Mouse (Mus musculus) v-Abl transformed pro-B cells (cell line): ENCODE measurements around the gene Park7.

Experiments
- in situ Hi-C, 2 experiments: fragments of 400-800 bp; cut with MboI; formaldehyde crosslinking; loops; one replicate each; pipeline ENCODE4 v1.15.1; 2025; ENCODE audit not compliant: unreplicated experiment in 2 of 2

Park7 gene

DNA sequence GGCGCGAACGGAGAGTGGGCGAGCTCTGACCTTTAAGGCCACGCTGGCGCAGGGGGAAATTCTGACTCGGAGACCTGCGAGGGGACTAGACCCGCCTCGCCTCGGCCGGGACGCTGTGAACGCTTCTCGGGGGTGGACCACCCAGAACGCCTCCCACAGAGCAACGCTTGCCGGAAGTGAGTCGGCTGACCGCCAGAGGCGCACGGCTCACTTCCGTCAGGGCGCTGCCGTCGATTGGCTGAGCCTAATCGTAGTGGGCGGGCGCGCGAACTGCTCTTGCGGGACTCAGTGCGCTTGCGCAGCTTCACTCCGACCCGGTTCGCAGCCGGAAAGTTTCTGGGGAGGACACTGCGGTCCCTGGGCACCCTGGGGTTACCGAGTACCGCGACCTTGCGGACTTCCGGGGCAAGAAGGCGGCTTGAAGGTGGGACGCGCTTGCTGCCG, at the start of gene Park7, which contains the start of gene Tnfrsf9:
TSS of gene Park7 (minus strand) at position 148 of the 444 bp plus-strand sequence.
TSS of gene Tnfrsf9 (plus strand) at position 273 of the 444 bp plus-strand sequence.
- in situ Hi-C loops: loop anchor here in 1 of 2 experiments (10.0 to 25.0 kb wide), 3 partner anchors 427 to 830 kb away; no protein-coding TSS in a partner anchor

DNA sequence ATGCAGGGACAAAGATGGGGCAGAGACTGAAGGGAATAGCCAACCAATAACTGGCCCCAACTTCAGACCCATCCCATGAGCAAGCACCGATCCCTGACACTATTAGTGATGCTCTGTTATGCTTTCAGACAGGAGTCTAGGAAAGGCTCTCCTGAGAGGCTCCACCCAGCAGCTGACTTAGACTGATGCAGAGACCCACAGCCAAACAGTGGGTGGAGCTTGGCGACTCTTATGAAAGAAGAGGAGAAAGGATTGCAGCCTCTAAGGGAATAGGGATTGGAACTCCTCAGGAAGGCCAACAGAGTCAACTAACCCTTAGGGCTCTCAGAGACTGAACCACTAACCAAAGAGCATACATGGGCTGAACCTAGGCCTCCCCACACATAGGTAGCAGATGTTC, 49.5 kb upstream of the Park7 start:
- in situ Hi-C loops: loop anchor here (5.0 to 10.0 kb wide), 3 partner anchors 36 to 181 kb away; no protein-coding TSS in a partner anchor

DNA sequence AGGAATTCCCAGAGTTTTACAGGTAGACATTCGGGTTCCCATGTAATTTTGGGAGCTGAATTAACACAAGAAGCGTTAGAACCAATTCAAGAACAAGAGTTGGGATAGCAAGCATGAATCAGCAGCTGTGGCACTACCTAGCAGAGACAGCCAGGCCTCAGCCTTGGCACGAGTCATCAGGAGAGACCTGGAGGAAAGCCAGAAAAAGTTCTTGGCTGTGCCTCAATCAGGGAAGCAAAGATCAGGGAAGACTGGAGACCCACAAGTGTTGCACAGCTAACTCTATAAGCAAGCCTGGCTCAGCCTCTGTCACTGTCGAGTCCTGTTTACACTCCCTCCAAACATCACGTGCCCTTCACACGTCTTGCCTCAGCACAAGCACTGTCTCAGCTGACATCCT, 48.0 kb upstream of the Park7 start:
- in situ Hi-C loops: loop anchor here (5.0 to 10.0 kb wide), 3 partner anchors 35 to 183 kb away; no protein-coding TSS in a partner anchor

DNA sequence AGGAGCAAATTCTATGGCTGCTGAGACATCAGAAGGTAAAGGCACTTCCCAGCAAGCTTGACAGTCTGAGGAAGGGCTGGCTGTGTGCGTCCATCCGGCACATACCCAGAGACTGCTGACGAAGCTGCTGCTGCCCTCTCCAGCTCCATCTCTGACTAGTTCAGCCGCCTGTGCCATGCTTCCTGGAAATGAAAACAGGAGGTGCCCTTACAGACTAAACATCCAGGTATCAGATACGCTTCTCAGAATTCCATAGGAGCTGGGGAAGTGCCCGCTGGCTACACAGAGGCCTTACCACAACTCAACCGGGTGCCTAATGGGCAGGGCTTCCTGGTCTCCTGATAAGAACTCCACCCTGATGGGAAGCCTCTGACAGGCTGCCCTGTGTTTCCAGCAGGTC, 44.3 kb upstream of the Park7 start:
- in situ Hi-C loops: no loop called here

DNA sequence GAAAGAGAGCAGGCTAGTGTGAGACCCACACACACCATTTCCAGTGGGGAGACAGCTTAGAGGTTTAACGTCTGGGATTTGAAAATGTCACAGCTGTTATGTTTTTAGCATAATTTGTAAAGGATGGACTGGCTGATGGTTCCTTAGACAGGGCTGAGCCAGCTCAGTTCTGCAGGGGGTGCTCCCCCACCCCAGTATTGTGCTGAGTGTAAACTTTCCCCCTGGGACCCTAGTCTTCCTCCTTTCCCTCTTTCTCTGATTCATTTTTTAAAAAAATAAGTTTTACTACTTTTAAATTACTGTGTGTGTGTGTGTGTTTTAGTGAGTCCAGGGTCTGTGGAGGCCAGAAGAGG, 42.8 kb upstream of the Park7 start:
- in situ Hi-C loops: no loop called here

DNA sequence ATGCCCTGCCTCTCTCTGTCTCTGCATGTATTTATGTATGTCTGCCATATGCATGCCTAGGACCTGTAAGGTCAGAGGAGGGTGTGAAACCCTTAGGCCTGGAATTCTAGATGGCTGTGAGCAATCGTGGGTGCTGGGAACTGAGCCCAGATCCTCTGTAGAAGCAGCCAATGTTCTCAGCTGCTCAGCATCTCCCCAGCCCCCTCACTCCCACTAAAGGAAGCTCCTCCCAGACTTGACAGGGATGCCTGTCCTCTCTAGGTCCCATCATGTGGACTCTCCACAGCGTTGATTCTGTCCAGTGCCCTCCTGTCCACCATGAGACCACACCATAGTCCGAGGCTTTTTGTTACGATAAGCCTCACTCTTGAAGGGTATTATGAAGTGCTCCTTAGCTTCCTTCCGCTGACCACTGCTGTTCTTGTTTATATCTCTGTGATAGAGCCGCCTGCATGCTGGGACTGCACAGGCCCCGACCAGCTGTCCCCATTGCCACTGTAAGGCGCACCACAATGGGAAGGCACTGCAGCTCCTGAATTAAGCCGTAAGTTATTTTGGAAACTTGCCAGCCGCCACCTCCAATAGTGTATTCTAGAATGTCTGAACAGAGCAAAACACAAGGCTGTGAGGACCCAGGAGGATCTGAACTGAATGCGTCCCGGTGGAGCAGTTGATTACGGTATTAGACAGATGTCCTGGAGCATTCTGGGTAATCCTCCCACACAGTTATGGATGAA, 42.3 kb upstream of the Park7 start:
- in situ Hi-C loops: no loop called here

DNA sequence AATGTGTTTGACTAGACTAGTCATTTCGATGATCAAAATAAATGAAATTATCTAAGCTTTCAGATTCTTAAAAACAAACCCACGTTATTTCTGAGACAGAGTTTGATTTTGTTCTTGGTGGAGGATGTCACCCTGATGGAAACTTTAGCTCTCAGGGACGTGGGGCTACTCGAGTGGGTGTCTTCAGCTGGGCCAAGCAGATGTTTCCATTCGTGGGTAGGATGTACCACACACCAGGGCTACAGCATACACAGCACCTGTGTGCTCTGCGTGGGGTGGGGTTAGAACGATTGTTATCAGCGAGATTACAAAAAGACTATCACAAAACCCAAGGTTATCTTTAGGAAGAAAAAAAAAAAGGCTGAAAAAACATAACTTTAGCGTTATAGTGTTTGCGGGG, 36.7 kb upstream of the Park7 start:
- in situ Hi-C loops: no loop called here

DNA sequence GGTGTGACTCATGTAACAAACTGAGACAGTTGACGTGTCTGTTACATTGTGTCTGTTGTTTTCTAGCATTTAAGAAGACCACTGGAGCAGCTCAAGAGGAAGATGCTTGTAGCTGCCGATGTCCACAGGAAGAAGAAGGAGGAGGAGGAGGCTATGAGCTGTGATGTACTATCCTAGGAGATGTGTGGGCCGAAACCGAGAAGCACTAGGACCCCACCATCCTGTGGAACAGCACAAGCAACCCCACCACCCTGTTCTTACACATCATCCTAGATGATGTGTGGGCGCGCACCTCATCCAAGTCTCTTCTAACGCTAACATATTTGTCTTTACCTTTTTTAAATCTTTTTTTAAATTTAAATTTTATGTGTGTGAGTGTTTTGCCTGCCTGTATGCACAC, 30.5 kb upstream of the Park7 start:
- in situ Hi-C loops: no loop called here

DNA sequence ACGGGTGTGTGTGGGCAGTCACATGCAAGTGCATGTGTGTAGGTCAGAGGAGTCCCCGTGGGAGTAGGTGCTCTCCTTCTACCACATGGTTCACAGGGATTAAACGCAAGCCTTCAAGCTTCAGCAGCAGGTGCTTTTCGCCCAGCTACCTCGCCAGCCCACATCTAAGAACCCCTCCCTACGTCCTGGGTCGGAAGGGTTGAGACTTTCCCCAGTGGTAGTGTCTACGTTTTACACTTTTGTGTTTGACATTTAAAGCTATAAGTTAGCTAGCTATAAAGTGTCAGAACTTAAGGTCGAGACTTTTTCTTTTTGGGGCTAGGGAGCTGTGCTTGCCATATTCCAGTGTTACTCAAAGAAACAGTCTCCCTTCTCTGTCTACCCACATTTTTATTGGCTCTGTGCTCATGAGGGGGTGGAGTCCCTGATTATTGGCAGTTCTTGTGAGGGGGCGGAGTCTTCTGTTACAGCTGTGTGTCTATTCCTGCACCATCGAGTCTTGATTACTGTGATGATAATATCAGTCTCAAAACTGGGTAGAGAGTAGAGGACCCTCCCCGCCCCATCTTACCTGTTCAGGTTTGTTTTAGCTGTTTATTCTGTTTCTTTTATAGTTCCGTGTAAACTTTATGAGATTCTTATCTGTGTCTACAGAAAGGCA, 25.9 kb upstream of the Park7 start:
- in situ Hi-C loops: no loop called here

DNA sequence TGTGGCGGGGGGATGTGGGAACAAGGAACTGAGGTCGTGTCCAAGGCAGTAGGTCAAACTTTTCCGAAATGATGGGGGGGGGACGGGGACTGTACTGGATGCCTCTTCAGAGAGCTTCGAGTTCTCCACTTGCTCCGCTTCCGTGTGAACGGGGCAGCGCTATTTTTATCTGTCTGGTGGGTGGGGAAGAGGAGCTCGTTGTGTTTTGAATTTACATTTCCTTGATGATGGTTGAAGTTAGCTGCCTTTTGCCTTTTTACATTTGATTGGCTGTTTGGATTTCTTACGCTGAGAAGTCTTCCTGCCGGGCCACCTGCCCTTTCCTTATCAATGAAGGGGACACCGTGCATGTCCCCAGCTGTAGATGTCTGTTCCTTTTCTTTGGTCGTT, 23.8 kb upstream of the Park7 start:
- in situ Hi-C loops: no loop called here

DNA sequence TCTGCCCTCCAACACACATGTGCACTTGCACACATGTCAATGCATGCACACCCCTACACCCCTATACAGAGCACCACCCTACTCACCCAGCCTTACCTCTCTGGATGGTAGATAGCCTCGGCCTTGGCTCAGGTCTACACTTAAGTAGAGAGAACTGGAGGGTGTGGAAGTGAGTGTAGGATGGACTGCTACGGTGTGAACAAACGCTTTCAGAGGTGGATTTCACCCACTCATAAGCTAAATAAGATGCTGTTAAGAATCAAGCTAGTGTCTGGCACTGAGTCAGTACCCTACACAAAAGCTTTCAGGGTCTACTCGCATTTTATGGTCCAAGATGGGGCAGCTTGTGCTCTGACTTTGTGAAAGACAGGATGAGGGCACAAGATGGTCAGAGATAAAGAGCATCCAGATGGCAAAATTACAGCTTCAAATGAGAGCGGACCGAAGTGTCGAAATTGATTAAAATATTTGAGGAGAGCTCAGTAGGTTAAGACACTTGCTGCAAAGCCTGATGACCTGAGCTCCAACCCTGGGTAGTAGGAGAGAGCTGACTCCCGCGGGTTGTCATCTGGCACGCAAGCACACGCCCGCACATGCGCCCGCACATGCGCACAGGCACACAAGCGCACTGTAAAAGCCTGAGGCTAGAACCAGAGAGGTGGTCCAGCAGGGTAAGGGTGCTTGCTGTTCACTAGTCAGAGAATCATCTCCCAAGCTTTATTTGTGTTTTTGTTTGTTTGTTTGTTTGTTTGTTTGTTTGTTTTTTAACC, 23.2 kb upstream of the Park7 start:
- in situ Hi-C loops: no loop called here

DNA sequence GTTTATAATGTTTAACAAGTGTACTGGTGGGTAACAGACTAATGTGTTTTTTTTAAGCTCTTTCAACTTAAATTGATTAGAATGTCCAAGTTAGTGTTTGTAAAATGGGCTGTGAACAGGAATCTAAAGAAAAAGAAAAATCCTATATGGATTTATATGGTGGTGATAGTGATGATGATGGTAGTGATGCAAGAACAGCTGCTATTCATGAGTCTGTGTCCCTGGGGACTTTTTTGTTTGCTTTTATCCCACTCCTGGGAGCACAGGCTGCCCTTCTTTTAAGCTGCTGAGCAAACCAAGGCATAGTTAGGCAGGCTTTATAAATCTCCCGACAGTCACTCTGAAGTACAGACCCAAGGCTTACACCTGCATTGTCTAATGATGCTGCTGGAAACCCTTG, 19.3 kb upstream of the Park7 start:
- in situ Hi-C loops: no loop called here

DNA sequence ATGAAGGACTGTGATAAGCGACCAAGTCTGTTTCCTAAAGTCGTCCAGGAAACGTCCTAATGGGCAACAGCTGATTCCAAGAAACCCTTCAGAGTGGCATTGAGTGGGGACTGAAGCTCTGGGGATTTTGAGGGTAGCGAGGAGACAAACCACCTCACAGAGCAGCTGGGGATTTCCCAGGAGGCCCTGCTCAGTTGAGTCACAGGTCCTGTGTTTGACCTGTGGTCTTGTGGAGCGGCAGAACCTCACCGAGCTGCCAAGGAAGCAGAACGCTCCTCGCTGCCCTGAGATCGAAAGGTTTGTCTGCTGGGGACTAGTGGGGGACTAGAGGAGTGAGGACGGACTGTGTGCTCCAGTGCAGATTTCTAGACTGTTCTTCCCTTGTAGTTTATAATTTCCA, 13.6 kb upstream of the Park7 start:
- in situ Hi-C loops: loop anchor here in 1 of 2 experiments (5.0 kb wide), 1 partner anchor 35 kb away; no protein-coding TSS in a partner anchor

DNA sequence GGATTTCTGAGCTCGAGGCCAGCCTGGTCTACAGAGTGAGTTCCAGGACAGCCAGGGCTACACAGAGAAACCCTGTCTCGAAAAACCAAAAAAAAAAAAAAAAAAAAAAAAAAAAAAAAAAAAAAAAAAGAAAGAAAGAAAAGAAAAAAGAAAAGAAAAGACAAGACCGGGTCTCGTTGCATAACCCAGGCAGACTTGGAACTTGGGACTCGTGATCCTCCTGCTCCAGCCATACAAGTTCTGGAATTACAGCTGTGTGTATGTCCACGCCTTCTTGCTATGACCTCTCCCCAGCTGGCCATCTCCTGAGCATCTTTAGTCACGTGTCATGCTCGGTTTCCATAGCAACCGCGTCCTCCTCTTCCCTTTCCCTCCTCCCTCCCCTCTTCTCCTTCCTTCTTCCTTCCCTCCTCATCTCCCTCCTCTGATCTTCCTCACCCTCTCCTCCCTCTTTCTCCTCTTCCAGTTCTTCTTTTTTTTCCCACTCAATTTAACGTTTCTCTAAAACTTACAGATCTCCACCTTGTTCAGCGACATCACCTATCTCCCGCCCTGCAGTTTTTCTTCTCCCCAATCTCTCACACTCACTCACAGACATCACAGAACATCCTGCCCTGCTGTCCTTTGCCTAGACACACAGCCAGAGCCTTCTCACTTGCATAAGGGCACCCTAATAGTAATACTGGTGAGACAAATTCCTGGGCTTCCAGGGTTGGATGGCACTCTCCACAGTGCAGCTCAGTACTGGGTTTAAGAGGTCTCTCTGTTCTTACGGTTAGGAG, 12.9 kb upstream of the Park7 start:
- in situ Hi-C loops: loop anchor here in 1 of 2 experiments (5.0 kb wide), 1 partner anchor 35 kb away; no protein-coding TSS in a partner anchor

DNA sequence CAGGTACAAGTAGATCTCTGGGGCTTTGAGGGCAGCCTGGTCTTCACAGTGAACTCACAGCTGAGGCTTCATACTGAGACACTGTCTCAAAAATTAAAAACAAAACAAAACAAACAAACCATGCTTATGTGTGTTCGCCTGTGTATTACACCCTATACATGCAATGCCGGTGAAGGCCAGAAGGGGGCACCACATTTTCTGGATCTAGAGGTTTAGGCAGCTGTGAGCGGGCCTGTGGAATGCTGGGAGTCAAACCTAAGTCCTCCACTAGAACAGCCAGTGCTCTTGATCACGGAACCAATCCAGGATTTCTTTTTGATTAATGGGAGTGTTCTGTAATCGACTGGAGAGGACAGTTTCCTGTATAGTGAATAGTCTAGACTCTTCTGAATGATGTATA, 11.7 kb upstream of the Park7 start:
- in situ Hi-C loops: loop anchor here in 1 of 2 experiments (5.0 kb wide), 1 partner anchor 36 kb away; no protein-coding TSS in a partner anchor

DNA sequence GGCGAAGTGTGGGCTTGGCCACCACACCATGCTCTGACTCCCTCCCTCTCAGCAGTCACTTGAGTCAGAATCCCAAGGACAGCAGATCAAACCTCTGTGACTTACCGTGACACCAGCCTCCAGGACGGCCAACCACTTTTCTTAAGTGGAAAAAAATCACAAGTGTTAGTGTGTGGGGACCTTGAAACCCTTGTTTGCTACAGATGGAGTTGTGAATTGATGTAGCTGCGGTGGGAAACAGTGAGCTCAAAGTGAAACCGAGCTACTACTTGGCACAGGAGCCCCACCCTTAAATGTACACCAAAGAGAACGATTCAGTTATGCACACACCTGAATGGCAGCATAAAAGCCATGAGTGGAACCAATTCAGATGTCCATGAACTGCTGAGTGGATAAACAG, 10.7 kb upstream of the Park7 start:
- in situ Hi-C loops: loop anchor here (5.0 to 25.0 kb wide), 3 partner anchors 37 to 663 kb away; no protein-coding TSS in a partner anchor

DNA sequence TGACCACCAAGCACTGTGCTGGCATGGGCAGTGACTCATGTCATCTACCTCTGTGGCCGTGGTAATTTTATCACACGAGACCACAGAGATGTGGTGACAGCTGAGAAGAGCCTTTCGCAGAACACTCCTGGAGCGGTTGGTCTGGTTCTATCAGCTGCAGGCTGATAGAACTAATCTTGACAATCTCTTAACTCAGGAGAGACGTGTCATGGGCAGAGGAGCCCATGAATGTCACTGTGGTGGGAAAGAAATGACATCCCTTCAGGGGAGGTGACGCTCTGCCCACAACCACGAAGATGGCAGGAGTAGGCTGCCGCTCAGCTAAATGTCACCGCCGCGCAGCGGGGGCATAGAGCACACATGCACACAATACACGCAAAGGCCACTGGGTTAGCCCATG, 10.1 kb upstream of the Park7 start:
- in situ Hi-C loops: loop anchor here in 1 of 2 experiments (25.0 kb wide), 2 partner anchors 437 to 662 kb away; no protein-coding TSS in a partner anchor

DNA sequence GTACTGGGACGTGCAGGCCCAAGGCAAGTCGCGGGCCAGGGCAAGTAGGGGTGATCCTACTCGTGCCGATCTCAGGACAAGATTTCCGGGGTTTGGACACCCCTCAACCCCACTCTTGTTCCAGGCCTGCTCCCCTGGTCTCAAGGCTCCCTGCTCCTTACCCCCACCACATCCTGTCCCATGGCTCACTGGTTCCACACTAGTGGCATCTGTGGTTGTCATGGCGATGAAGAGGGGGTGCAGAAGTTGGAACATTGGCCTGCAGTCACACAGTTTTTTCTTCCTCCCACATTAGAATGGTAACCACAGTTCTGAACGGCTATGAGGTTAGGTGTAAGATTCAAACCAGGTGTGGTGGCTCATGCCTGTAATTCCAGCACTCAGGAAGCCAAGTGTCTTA, 7.0 kb upstream of the Park7 start:
- in situ Hi-C loops: loop anchor here in 1 of 2 experiments (25.0 kb wide), 2 partner anchors 434 to 659 kb away; no protein-coding TSS in a partner anchor

DNA sequence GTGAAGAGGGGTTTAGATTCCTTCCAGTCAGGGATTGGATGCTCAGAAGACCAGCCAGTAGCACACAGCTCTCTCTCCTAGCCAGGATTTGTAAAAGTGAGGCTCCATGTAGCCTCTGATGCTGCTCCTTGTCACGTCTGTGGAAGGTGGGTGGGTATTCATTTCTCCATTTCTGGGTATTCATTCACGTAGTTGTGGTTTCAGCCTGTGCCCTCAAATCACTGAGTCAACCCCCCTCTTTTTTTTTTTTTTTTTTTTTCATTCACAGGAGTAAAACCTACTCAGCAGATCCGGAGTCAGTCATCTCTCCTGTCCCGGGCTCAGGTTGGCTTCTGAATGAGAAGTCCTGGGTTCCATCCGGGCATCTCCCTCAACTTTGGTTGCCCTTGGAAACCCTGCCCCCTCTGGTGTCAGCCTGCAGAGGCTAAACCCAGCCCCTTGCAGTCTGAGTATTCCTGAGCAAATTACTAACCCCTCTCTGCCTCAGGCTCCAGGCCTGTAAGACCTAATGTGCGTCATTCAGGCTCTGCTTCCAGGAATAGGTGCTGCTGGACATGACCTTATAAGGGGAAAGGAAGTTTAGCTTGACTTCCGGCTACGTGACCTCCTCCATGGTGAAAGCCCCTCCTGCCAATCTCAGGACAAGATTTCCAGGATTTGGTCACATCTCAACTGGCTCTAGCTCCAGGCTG, 3.2 kb upstream of the Park7 start:
- in situ Hi-C loops: loop anchor here in 1 of 2 experiments (10.0 to 25.0 kb wide), 3 partner anchors 430 to 827 kb away; no protein-coding TSS in a partner anchor
